Comparison of ENCODE assay signal across 8 mouse cellular contexts in the genomic region with DNA sequence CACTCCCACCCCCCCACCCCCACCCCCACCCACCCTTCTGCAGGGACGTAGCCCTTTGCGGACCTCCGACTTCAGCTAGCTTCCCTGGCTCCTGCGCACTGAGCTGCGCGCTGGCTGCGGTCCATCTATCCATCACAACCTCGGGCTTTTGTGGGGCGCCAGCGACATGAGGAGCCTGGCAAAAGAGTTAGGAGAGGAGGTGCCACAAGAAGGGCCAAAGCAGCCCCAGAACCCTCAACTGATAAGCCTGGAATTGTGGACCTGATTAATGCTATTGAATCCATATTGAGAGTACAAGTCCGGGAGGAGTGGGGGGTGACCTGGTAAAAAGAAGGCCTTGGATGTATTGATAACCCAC. TPM values are rescaled to one million over a fixed set of nuclear protein-coding genes. Genes with fewer than 3 reads are reported as not detected.
DNase-seq lines count a peak whose midpoint lies in the region; ATAC-seq and TF ChIP-seq lines count a peak whose summit lies in the region.

No protein-coding gene starts in this region.

- H3K27ac ChIP-seq in neural tube, embryonic 11.5 days (ENCODE audit: low read depth, low read length): no peak overlapping the region
- no peak overlapping the region for H3K27ac ChIP-seq in limb, embryonic 14.5 days (replicated peaks; ENCODE audit: low read depth, low read length)
- no peak overlapping the region for H3K27ac ChIP-seq in stomach, postnatal 0 days (replicated peaks)

- no peak for TF ChIP-seq EP300 in stomach, postnatal 0 days (optimal IDR thresholded peaks at IDR 0.05)

- 0 out of 2 replicates have a peak, but pooled peaks have one; percentile 10 for ATAC-seq in neural tube, embryonic 11.5 days (ENCODE audit: insufficient read depth, low FRiP score, low TSS enrichment)
- no peak for ATAC-seq in limb, embryonic 14.5 days (ENCODE audit: low FRiP score, low read depth)
- ATAC-seq in stomach, postnatal 0 days (ENCODE audit: low FRiP score, low TSS enrichment): no peak

- no peaks in the 10 kb centered on the region for H3K9me3 ChIP-seq in neural tube, embryonic 11.5 days (ENCODE audit: control insufficient read depth, low read length)
- H3K9me3 ChIP-seq in limb, embryonic 14.5 days (ENCODE audit: control insufficient read depth, low read length): no peaks in the 10 kb centered on the region
- H3K9me3 ChIP-seq in stomach, postnatal 0 days (ENCODE audit: control insufficient read depth, low read length): no peaks in the 10 kb centered on the region

- H3K4me2 ChIP-seq in neural tube, embryonic 11.5 days (ENCODE audit: low read depth): peak overlapping the region; percentile 53
- peak overlapping the region; percentile 99 for H3K4me2 ChIP-seq in limb, embryonic 14.5 days (replicated peaks; ENCODE audit: low read depth, low read length, severe bottlenecking)
- H3K4me2 ChIP-seq in stomach, postnatal 0 days (replicated peaks; ENCODE audit: low read depth): peak overlapping the region; percentile 97

- DNase-seq in cerebellum, adult 8-10 months: peak; percentile 33
- DNase-seq in cerebellum, postnatal 4 days (ENCODE audit: low spot score in 2 of 2): no peak
- DNase-seq in neural tube, embryonic 11.5 days (ENCODE audit: low spot score): no peak
- no peak for DNase-seq in neural tube, embryonic 10.5 days (ENCODE audit: extremely low spot score, low spot score)
- DNase-seq in limb, embryonic 14.5 days (ENCODE audit: low spot score): no peak
- no peak for DNase-seq in stomach, postnatal 0 days (ENCODE audit: low spot score)
- no peak for DNase-seq in spleen, postnatal 4 days (ENCODE audit: low spot score in 2 of 2)
- no peak for DNase-seq in frontal cortex, adult 2 months (ENCODE audit: extremely low spot score in 1 of 2, low spot score in 1 of 2)

- H3K36me3 ChIP-seq in neural tube, embryonic 11.5 days (ENCODE audit: control insufficient read depth, insufficient read depth, low read length): no peaks in the 10 kb centered on the region; the same call in 1 of the 2 replicates
- H3K36me3 ChIP-seq in limb, embryonic 14.5 days (ENCODE audit: control insufficient read depth, insufficient read depth, low read length): 0 out of 2 replicates have a peak, but pooled peaks cover 2% of the 10 kb centered on the region
- no peaks in the 10 kb centered on the region for H3K36me3 ChIP-seq in stomach, postnatal 0 days (ENCODE audit: control insufficient read depth, insufficient read depth, low read length)

- no peak for TF ChIP-seq CTCF in stomach, postnatal 0 days (IDR thresholded peaks at IDR 0.05; ENCODE audit: low read depth)

- TF ChIP-seq POLR2A in limb, embryonic 14.5 days (IDR thresholded peaks at IDR 0.05; ENCODE audit: borderline replicate concordance, extremely low read depth, insufficient read depth, insufficient read length): no peak

- 0 out of 2 replicates have a peak, but pooled peaks cover 7% of the 10 kb centered on the region for H3K4me1 ChIP-seq in neural tube, embryonic 11.5 days (ENCODE audit: control insufficient read depth, insufficient read depth, low read length)
- peaks cover 10% of the 10 kb centered on the region for H3K4me1 ChIP-seq in limb, embryonic 14.5 days (ENCODE audit: control insufficient read depth, insufficient read depth, low read length)
- H3K4me1 ChIP-seq in stomach, postnatal 0 days (replicated peaks; ENCODE audit: control insufficient read depth, insufficient read depth): no peaks in the 10 kb centered on the region; the same call in 1 of the 2 replicates

- peak overlapping the region; percentile 56 for H3K4me3 ChIP-seq in neural tube, embryonic 11.5 days (ENCODE audit: low read depth, low read length)
- H3K4me3 ChIP-seq in limb, embryonic 14.5 days (replicated peaks; ENCODE audit: low read length): peak overlapping the region; percentile 70
- H3K4me3 ChIP-seq in stomach, postnatal 0 days (ENCODE audit: low read depth, low read length): peak overlapping the region; percentile 57

- no peaks in the 10 kb centered on the region for H3K27me3 ChIP-seq in neural tube, embryonic 11.5 days (ENCODE audit: control insufficient read depth, insufficient read depth, low read length)
- peaks cover 10% of the 10 kb centered on the region for H3K27me3 ChIP-seq in limb, embryonic 14.5 days (ENCODE audit: control insufficient read depth, insufficient read depth, low read length)
- H3K27me3 ChIP-seq in stomach, postnatal 0 days (ENCODE audit: control insufficient read depth, insufficient read depth, low read length): peaks cover 8% of the 10 kb centered on the region; the same call in 1 of the 2 replicates

- H3K9ac ChIP-seq in neural tube, embryonic 11.5 days (ENCODE audit: low read length): peak overlapping the region; percentile 33; the same call in 1 of the 2 replicates
- H3K9ac ChIP-seq in limb, embryonic 14.5 days (ENCODE audit: low read depth, low read length, severe bottlenecking): no peak overlapping the region
- no peak overlapping the region for H3K9ac ChIP-seq in stomach, postnatal 0 days (ENCODE audit: low read length)

- under 1% methylated on average over 11 of the region's 11 CpGs for WGBS in neural tube, embryonic 11.5 days
- 2% methylated on average over 10 of the region's 11 CpGs for WGBS in limb, embryonic 14.5 days
- 5% methylated on average over 10 of the region's 11 CpGs for WGBS in stomach, postnatal 0 days

RNA-seq across cellular contexts. Expression of gene Dbndd1, which starts 0.3 kb away (rescaled TPM):
- polyA plus RNA-seq in neural tube, embryonic 11.5 days (2014; fragmentation: Nextera tagmentation; extraction: Ambion mirVana): 38.6 and 46.3 TPM in 2 replicates
- 8.3 and 10.4 TPM in 2 replicates for polyA plus RNA-seq in limb, embryonic 14.5 days (2012; rRNA removed)
- polyA plus RNA-seq in limb, embryonic 14.5 days (2014; fragmentation: Nextera tagmentation; extraction: Ambion mirVana): 10.3 and 12.6 TPM in 2 replicates
- 0.89 and 1.4 TPM in 2 replicates for polyA plus RNA-seq in stomach, postnatal 0 days (2015; fragmentation: Nextera tagmentation; extraction: Ambion mirVana)
- 22.0 and 24.5 TPM in 2 replicates for polyA plus RNA-seq in frontal cortex, adult 2 months (2012; rRNA removed)

RNA-seq across cellular contexts. Expression of gene Gas8, which starts 3.1 kb away (rescaled TPM):
- 39.0 and 45.5 TPM in 2 replicates for polyA plus RNA-seq in neural tube, embryonic 11.5 days (2014; fragmentation: Nextera tagmentation; extraction: Ambion mirVana)
- 19.6 and 34.0 TPM in 2 replicates for polyA plus RNA-seq in limb, embryonic 14.5 days (2012; rRNA removed)
- 30.9 and 36.4 TPM in 2 replicates for polyA plus RNA-seq in limb, embryonic 14.5 days (2014; fragmentation: Nextera tagmentation; extraction: Ambion mirVana)
- 10.6 and 11.3 TPM in 2 replicates for polyA plus RNA-seq in stomach, postnatal 0 days (2015; fragmentation: Nextera tagmentation; extraction: Ambion mirVana)
- 42.5 and 43.5 TPM in 2 replicates for polyA plus RNA-seq in frontal cortex, adult 2 months (2012; rRNA removed)

RNA-seq across cellular contexts. Expression of gene Afg3l1, which starts 37.8 kb away (rescaled TPM):
- polyA plus RNA-seq in neural tube, embryonic 11.5 days (2014; fragmentation: Nextera tagmentation; extraction: Ambion mirVana): 32.4 and 41.4 TPM in 2 replicates
- 29.5 and 31.1 TPM in 2 replicates for polyA plus RNA-seq in limb, embryonic 14.5 days (2012; rRNA removed)
- polyA plus RNA-seq in limb, embryonic 14.5 days (2014; fragmentation: Nextera tagmentation; extraction: Ambion mirVana): 30.8 and 37.6 TPM in 2 replicates
- 28.1 and 28.4 TPM in 2 replicates for polyA plus RNA-seq in stomach, postnatal 0 days (2015; fragmentation: Nextera tagmentation; extraction: Ambion mirVana)
- 24.3 and 26.3 TPM in 2 replicates for polyA plus RNA-seq in frontal cortex, adult 2 months (2012; rRNA removed)
